Mouse (Mus musculus): ENCODE results near the gene Nudt7. TPM values are rescaled to one million over a fixed set of nuclear protein-coding genes. Genes with fewer than 3 reads are reported as not detected.

Nudt7 gene
- polyA plus RNA-seq, 1 experiment, result not detected

DNA sequence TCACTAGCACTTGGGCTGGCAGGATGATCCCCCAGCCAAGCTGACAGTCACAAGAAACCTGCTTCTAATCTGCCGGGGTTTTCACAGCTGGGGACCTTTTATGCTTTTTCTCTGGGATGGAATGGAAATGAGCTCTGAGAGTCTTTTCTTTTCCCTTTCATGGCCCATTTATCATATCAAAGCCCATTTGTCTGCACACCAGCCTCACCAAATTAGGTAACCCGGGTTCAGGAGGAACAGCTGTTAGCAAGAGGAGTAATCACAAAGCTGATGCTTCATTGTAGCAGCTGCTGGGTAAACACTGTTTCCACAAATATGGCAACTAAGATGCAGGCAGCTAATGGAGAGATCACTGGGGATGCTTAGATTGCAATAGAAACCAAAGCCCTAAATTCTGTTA is 17.3 kb upstream of the Nudt7 start:
- H3K4me3 ChIP-seq (ENCODE audit: insufficient read depth, poor library complexity, severe bottlenecking), result no peak overlapping the region
- H3K79me3 ChIP-seq (ENCODE audit: low read depth), result no peaks in the 10 kb centered on the region
- TF ChIP-seq MYOG (IDR thresholded peaks at IDR 0.05; ENCODE audit: control insufficient read depth, extremely low read depth, insufficient read length) (no peak), CTCF (IDR thresholded peaks at IDR 0.05; ENCODE audit: control insufficient read depth, insufficient read depth, insufficient read length) (no peak), FOSL1 (IDR thresholded peaks at IDR 0.05; ENCODE audit: insufficient read depth, low read length, poor library complexity, severe bottlenecking) (no peak), CEBPB (IDR thresholded peaks at IDR 0.05; ENCODE audit: low read depth) (no peak), MYOD1 (IDR thresholded peaks at IDR 0.05; ENCODE audit: control insufficient read depth, insufficient read length, low read depth) (no peak), MAX (IDR thresholded peaks at IDR 0.05) (no peak), USF1 (IDR thresholded peaks at IDR 0.05; ENCODE audit: low read depth) (no peak)
- H3K36me3 ChIP-seq (ENCODE audit: control insufficient read depth, insufficient read depth), result no peaks in the 10 kb centered on the region
- H3K27me3 ChIP-seq (ENCODE audit: control insufficient read depth, insufficient read depth, insufficient read length), result no peaks in the 10 kb centered on the region
- H3K79me2 ChIP-seq (ENCODE audit: control insufficient read depth, insufficient read depth), result no peaks in the 10 kb centered on the region
- no peak overlapping the region for H3ac ChIP-seq (ENCODE audit: control insufficient read depth, insufficient read length, low read depth)

GRCm38 (mm10) chr8:114117439-114117838 is 15.9 kb upstream of the Nudt7 start:
- Histone ChIP-seq H3ac (ENCODE audit: control insufficient read depth, insufficient read length, low read depth) (no peak overlapping the region), H3K79me3 (ENCODE audit: low read depth) (no peaks in the 10 kb centered on the region), H3K27me3 (ENCODE audit: control insufficient read depth, insufficient read depth, insufficient read length) (no peaks in the 10 kb centered on the region), H3K4me3 (ENCODE audit: insufficient read depth, poor library complexity, severe bottlenecking) (no peak overlapping the region), H3K79me2 (ENCODE audit: control insufficient read depth, insufficient read depth) (no peaks in the 10 kb centered on the region), H3K36me3 (ENCODE audit: control insufficient read depth, insufficient read depth) (no peaks in the 10 kb centered on the region)
- TF ChIP-seq CTCF (IDR thresholded peaks at IDR 0.05; ENCODE audit: control insufficient read depth, insufficient read depth, insufficient read length) (no peak), FOSL1 (IDR thresholded peaks at IDR 0.05; ENCODE audit: insufficient read depth, low read length, poor library complexity, severe bottlenecking) (no peak), MAX (IDR thresholded peaks at IDR 0.05) (no peak), MYOG (IDR thresholded peaks at IDR 0.05; ENCODE audit: control insufficient read depth, extremely low read depth, insufficient read length) (no peak), CEBPB (IDR thresholded peaks at IDR 0.05; ENCODE audit: low read depth) (no peak), MYOD1 (IDR thresholded peaks at IDR 0.05; ENCODE audit: control insufficient read depth, insufficient read length, low read depth) (no peak)

- TF ChIP-seq CTCF (IDR thresholded peaks at IDR 0.05; ENCODE audit: control insufficient read depth, insufficient read depth, insufficient read length) (no peak), USF1 (IDR thresholded peaks at IDR 0.05; ENCODE audit: low read depth) (no peak), MYOG (IDR thresholded peaks at IDR 0.05; ENCODE audit: control insufficient read depth, extremely low read depth, insufficient read length) (no peak), MYOD1 (IDR thresholded peaks at IDR 0.05; ENCODE audit: control insufficient read depth, insufficient read length, low read depth) (no peak), CEBPB (IDR thresholded peaks at IDR 0.05; ENCODE audit: low read depth) (no peak), MAX (IDR thresholded peaks at IDR 0.05) (no peak), FOSL1 (IDR thresholded peaks at IDR 0.05; ENCODE audit: insufficient read depth, low read length, poor library complexity, severe bottlenecking) (no peak)
- no peaks in the 10 kb centered on the region for H3K79me3 ChIP-seq (ENCODE audit: low read depth)
- no peak overlapping the region for H3ac ChIP-seq (ENCODE audit: control insufficient read depth, insufficient read length, low read depth)
- H3K4me3 ChIP-seq (ENCODE audit: insufficient read depth, poor library complexity, severe bottlenecking), result no peak overlapping the region
- no peaks in the 10 kb centered on the region for H3K79me2 ChIP-seq (ENCODE audit: control insufficient read depth, insufficient read depth)
- H3K27me3 ChIP-seq (ENCODE audit: control insufficient read depth, insufficient read depth, insufficient read length), result no peaks in the 10 kb centered on the region
- H3K36me3 ChIP-seq (ENCODE audit: control insufficient read depth, insufficient read depth), result no peaks in the 10 kb centered on the region
Observed at GRCm38 (mm10) chr8:114121781-114122180, 11.6 kb upstream of the Nudt7 start.

GRCm38 (mm10) chr8:114123611-114124010 is 9.7 kb upstream of the Nudt7 start:
- Histone ChIP-seq H3ac (ENCODE audit: control insufficient read depth, insufficient read length, low read depth) (no peak overlapping the region), H3K4me3 (ENCODE audit: insufficient read depth, poor library complexity, severe bottlenecking) (no peak overlapping the region), H3K36me3 (ENCODE audit: control insufficient read depth, insufficient read depth) (no peaks in the 10 kb centered on the region), H3K79me2 (ENCODE audit: control insufficient read depth, insufficient read depth) (no peaks in the 10 kb centered on the region), H3K27me3 (ENCODE audit: control insufficient read depth, insufficient read depth, insufficient read length) (no peaks in the 10 kb centered on the region), H3K79me3 (ENCODE audit: low read depth) (no peaks in the 10 kb centered on the region)
- TF ChIP-seq MYOD1 (IDR thresholded peaks at IDR 0.05; ENCODE audit: control insufficient read depth, insufficient read length, low read depth) (no peak), MYOG (IDR thresholded peaks at IDR 0.05; ENCODE audit: control insufficient read depth, extremely low read depth, insufficient read length) (no peak), CEBPB (IDR thresholded peaks at IDR 0.05; ENCODE audit: low read depth) (no peak), USF1 (IDR thresholded peaks at IDR 0.05; ENCODE audit: low read depth) (no peak), MAX (IDR thresholded peaks at IDR 0.05) (no peak), FOSL1 (IDR thresholded peaks at IDR 0.05; ENCODE audit: insufficient read depth, low read length, poor library complexity, severe bottlenecking) (no peak), CTCF (IDR thresholded peaks at IDR 0.05; ENCODE audit: control insufficient read depth, insufficient read depth, insufficient read length) (no peak)

DNA sequence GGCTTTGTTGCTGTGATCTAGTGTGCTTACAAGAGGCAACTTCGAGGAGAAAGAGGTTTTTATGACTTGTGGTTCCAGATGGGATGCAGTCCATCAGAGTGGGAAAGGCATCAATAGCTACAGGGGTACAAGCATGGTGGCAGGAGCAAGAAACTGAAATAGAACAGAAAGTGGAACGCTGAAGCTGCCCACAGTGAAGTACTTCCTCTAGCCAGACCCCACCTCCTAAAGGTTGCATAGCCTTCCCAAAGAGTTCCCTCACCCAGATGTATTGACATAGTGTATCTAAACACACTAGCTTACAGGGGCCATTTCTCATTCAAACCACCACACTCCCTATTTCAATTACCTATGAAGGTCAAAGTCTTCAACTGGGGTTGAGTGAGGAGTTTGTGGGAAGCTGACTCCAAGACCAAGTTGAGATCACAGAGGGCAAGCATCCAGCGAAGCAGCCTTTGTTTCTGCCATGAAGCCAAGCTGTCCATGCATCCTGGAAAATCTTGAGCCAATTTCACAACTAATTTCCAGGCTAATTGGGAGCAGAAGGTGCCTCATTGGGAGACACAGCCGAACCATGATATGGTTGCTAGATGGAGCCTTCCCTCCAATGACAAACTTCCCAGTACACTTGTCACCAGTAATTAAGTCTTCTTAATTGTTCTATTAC is 9.1 kb upstream of the Nudt7 start:
- Histone ChIP-seq H3K27me3 (ENCODE audit: control insufficient read depth, insufficient read depth, insufficient read length) (no peaks in the 10 kb centered on the region), H3K36me3 (ENCODE audit: control insufficient read depth, insufficient read depth) (no peaks in the 10 kb centered on the region), H3K79me3 (ENCODE audit: low read depth) (no peaks in the 10 kb centered on the region), H3ac (ENCODE audit: control insufficient read depth, insufficient read length, low read depth) (no peak overlapping the region), H3K4me3 (ENCODE audit: insufficient read depth, poor library complexity, severe bottlenecking) (no peak overlapping the region), H3K79me2 (ENCODE audit: control insufficient read depth, insufficient read depth) (no peaks in the 10 kb centered on the region)
- no peak for TF ChIP-seq USF1 (IDR thresholded peaks at IDR 0.05; ENCODE audit: low read depth)
- no peak for TF ChIP-seq CTCF (IDR thresholded peaks at IDR 0.05; ENCODE audit: control insufficient read depth, insufficient read depth, insufficient read length)
- TF ChIP-seq MYOD1 (IDR thresholded peaks at IDR 0.05; ENCODE audit: control insufficient read depth, insufficient read length, low read depth), result no peak
- no peak for TF ChIP-seq CEBPB (IDR thresholded peaks at IDR 0.05; ENCODE audit: low read depth)

DNA sequence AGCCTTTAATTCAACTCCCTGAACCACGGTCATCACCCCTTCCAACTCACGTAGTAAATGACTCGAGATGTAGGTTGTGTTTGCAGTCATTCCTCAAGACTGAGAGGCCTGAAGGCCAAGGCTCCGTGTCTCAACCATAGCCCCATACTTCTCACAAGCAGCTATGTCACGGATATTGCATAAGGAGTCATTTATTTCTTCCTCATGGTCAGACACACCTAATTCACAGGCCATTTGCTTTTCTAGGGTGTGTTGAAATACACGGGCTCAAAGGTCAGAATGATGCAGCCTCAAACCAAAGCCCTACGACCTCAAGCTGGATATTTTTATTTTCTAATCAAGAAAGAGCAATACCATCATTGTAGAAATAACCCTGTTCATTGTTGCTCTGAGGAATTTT is 2.5 kb upstream of the Nudt7 start:
- no peaks in the 10 kb centered on the region for H3K27me3 ChIP-seq (ENCODE audit: control insufficient read depth, insufficient read depth, insufficient read length)
- H3K79me2 ChIP-seq (ENCODE audit: control insufficient read depth, insufficient read depth), result no peaks in the 10 kb centered on the region
- TF ChIP-seq USF1 (IDR thresholded peaks at IDR 0.05; ENCODE audit: low read depth) (no peak), CTCF (IDR thresholded peaks at IDR 0.05; ENCODE audit: control insufficient read depth, insufficient read depth, insufficient read length) (no peak), MYOD1 (IDR thresholded peaks at IDR 0.05; ENCODE audit: control insufficient read depth, insufficient read length, low read depth) (no peak), FOSL1 (IDR thresholded peaks at IDR 0.05; ENCODE audit: insufficient read depth, low read length, poor library complexity, severe bottlenecking) (no peak), MAX (IDR thresholded peaks at IDR 0.05) (no peak), CEBPB (IDR thresholded peaks at IDR 0.05; ENCODE audit: low read depth) (no peak), MYOG (IDR thresholded peaks at IDR 0.05; ENCODE audit: control insufficient read depth, extremely low read depth, insufficient read length) (no peak)
- H3K36me3 ChIP-seq (ENCODE audit: control insufficient read depth, insufficient read depth), result no peaks in the 10 kb centered on the region
- H3K79me3 ChIP-seq (ENCODE audit: low read depth), result no peaks in the 10 kb centered on the region
- no peak overlapping the region for H3ac ChIP-seq (ENCODE audit: control insufficient read depth, insufficient read length, low read depth)
- H3K4me3 ChIP-seq (ENCODE audit: insufficient read depth, poor library complexity, severe bottlenecking), result no peak overlapping the region

Data from C2C12 (cell line).